Mouse (Mus musculus) urinary bladder, adult 18-20 months (tissue): ENCODE measurements around the gene Creld2.
A peak's percentile ranks its signal among the peaks of the same experiment; 100 is the strongest.

Source experiments
- DNase-seq, 2 experiments: peaks; one replicate each; pipeline ENCODE4 v3.0.0; 2022; ENCODE audit warnings: low spot score in 2 of 2, mixed read lengths in 2 of 2

Gene Creld2

DNA sequence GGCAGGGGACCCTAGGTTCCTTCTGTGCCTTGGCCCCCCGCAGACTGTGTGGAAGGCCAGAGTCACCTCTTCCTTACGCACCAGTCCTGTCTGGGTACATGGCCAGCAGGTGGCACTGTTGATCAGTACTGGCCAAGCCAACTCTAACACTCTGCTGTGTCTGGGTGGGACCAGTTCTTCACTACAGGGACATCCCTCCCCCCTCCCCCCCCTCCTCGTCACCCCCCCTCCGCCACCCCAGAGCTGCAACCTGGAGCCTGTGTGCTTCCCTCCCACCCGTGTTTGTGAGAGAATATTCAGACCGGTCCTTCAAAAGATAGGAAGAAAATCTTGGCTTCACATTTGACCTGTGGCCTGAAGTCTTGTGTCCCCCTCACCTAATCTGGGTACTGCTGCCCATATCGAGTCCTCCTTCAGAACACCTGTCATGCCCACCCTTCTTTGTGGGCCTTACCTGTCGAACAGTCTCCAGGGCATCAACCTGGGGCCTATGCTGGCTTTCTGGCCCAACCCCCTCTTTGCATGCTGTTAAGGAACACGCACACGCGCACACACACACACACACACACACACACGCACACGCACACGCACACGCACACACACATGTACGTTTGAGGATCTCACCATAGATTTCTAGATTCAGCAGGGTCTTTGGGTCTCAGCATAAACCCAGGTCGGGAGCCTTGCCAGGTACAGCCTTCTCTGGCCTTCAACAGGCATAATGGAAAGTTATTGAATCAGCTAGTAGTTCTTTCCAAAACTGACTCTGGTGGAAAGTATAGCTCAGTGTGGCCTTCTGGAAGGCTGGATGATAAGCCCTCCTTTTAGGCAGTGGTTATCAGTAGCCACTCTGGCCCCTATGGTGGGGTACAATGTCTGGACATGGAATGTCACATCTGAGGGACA is 9.6 kb downstream of the Creld2 start:
- DNase-seq = peak; percentile 79 to 91

DNA sequence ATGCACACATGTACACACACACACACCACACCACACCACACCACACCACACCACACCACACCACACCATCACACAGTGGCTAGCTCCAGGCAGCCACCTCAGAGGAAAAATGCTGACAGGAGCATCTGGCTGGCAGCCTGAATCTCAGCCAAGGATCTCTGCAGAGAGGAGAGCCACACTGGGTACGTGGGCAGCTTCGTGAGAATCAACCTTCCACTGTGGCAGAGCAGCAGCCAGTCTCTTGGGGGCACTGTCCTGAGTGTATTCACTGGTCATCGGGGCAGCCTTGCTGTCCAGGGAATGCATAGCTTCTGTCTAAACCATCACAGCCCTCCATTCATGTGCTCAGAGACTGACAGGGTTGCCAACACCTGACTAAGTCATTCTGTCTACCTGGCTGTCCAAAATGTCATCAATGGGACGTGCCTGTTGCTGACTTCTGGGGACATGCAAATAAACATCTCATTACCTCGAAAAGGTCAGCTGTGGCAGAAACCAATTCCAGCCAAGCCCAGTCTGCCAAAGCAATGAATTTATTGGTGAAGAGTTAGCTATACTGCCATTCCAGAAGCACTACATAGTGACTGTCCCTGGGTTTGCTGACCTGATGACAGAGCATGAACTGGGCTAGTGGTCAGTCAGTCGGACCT is 10.5 kb downstream of the Creld2 start:
- DNase-seq = no peak

DNA sequence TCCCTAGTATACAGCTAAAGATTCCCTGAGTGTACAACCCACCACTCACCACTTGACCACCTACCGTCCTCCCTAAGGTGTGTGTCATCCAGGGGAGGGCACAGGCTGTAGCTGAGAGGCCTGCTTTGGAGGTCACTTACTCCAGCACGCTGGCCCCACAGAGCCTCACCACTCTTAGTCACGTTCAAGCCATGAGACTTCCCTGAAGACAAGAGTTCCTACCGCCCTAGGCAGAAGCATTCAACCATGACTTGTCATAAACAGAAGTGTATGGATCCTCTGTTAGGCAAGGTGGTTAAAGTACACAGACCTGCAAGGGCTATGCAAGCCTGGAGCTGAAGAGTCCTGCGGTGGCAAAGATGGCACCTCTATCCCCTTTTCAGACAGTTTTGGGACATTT is 11.2 kb downstream of the Creld2 start:
- no peak for DNase-seq

DNA sequence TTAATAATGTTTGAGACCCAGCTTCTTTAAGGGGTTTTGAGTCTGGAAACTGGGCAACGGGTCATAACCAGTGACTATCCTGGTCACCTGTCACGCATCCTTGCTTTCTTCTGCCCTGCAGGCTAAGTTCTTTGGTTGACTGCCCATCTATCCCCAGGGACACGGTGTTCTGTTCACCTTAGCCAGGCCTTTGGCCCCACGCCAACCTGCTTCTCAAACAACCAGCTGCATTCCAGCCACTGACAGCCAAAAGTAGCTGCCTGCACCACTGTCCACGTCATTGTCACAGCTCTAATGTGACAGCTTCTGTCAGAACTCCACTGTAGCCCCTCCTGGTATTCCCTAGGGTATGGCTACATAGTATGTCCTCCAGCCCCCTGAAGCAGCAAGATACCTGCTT is 12.0 kb downstream of the Creld2 start:
- no peak for DNase-seq

DNA sequence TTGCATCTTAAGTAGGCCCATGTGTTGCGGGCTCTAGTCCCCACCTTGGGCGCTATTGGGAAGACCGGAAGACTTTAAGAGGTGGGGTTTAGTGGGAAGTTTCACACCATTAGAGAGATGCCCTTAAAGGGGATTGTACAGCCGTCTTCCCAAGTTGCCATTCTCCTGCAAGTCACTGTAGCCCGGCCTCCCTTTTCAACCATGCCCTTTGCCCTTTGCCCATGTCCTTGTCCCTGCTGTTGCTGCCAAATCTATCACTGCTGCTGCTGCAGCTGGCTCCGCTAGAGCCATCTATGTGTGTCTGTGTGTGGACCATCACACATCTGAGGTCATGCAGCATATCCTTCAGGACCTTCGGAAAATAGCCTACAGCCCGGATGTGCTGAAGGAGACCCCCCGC is 13.1 kb downstream of the Creld2 start:
- DNase-seq = no peak

DNA sequence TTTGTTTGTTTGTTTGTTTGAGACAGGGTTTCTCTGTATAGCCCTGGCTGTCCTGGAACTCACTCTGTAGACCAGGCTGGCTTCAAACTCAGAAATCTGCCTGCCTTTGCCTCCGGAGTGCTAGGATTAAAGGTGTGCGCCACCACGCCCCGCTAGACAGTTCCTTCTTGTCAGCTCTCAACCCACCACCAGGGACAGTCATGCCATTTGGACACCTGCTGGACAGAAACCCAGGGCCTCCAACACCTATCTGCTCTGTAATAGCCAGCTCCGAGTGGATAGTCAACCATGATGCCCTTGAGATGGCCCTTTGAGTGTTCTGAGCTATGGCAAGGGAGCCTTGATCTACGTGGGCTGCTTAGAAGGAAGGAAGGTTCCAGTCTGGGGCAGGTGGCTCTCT is 16.6 kb downstream of the Creld2 start:
- no peak for DNase-seq

DNA sequence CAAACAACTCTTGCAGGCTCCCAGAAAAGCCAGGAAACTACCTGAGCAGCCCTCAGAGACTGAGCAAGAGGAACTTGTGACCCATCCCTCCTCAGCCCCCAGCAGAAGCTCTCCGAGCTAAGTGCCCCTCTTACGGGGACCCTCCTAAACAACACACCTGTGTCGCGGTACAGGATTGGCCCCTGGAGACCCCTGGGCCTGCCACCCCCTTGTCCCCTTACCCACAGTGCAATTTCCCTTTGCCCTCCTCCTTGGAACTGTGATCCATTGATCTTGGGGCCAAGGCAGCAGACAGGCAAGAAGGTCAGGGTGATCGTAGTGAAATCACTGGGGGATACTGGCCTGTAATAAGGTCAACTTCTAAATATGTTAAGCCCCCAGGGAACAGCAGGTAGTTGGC is 17.1 kb downstream of the Creld2 start:
- no peak for DNase-seq

DNA sequence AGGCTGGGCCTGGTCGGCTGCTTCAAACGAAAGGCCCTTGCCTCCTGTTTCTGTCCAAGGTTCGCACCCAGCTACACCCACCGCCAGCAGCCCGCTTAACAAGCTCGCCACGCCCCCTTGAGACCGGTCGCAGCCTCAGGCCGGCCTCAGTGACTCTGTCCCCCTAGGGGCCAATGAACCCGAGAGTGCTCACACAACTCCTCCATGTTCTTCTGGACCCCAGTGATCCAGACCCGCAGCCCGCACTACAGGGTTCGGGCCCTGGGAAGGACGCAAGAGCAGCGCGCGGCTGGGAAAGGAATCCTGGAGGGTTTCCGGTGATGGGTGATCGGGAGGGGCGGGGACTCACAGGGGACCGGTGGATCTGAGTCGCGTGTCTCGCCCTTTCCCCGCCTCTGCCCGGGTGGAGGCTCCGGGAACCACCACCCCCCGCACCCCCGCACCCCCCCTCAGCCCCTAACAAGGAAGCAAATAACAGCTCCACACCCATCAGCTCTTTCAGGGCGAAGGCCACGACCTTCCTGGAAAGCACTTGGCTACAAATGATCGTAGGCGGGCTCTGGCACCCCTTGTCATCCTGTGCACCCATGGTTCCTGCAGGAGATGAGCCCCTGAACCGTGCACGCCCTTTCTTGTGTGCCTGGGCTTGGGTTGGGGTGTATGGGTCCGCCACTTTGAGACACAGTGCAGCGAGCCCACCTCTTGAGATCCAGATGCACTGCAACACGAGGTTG is 17.9 kb downstream of the Creld2 start:
- DNase-seq = peak; percentile 66 to 77

DNA sequence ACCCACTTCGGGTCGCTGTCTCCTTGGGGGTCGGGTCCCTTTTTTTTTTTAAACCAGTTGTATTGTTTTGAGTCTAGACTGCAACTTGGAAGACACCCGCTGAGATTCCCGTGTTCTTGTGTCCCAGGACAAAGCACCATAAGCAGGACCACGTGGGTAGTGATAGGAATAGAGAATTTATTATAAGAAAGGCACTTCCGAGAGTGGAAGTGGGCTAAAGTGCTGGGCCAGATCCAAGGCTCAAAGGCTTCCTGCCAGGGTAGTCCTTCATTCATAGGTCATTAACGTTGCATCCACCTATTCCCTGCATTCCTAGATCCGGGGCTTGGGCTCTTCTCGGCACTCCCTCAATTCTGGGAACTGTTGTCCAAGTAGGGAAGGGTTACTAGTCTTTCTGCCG is 18.5 kb downstream of the Creld2 start:
- DNase-seq = no peak

DNA sequence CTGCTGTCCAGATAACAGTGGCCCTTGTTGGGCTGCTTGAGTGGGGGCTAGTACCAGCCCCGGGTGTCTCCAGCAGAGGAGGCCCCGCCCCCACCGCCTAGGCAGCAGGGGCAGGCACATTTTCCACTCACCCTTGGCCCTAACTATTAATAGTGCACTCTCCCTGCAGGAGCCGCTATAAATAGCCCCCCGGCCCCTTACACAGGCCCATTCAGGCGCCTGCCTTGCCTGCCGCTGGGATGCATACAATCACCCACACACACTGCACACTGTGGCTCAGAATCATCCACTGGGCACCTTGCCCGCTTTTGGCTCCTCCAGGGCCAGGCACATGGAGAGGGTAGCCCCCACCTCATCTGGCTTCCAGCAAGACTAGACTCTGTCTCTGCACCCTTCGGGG is 19.8 kb downstream of the Creld2 start:
- no peak for DNase-seq

DNA sequence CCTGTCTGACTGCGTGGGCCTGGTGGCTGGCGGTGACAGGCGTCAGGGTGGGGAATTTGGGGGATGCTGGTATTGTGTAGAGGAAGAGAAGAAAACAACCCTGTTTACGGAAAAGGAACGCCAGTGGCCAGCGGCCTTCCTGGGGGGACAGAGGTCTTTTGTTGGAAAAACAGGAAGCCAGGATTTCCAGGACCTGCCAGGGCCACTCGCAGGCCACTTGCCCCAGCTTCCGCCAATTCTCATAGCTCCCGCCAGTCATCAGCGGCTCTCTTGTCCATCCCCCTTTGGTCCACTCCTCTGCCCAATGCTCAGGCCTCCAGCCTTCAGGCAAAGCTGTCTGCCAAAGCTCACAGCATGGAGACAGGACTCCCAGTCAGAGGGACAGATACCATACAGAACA is 20.7 kb downstream of the Creld2 start:
- no peak for DNase-seq

DNA sequence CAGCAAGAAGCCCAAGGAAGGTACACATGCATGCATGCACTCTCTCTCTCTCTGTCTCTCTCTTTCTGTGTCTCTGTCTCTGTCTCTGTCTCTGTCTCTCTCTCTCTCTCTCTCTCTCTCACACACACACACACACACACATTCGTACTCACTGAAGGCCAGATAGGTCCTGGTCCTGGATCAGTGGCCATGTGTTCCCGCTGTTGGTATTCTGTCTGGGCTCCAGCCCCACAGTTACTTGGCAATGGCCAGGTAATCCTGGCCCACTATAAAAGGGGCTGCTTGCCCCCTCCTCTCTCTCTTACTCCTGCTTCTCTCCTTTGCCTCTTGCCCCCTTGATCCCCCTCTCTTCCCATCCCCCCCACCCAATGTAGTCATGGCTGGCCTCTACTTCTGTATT is 21.7 kb downstream of the Creld2 start:
- no peak for DNase-seq

DNA sequence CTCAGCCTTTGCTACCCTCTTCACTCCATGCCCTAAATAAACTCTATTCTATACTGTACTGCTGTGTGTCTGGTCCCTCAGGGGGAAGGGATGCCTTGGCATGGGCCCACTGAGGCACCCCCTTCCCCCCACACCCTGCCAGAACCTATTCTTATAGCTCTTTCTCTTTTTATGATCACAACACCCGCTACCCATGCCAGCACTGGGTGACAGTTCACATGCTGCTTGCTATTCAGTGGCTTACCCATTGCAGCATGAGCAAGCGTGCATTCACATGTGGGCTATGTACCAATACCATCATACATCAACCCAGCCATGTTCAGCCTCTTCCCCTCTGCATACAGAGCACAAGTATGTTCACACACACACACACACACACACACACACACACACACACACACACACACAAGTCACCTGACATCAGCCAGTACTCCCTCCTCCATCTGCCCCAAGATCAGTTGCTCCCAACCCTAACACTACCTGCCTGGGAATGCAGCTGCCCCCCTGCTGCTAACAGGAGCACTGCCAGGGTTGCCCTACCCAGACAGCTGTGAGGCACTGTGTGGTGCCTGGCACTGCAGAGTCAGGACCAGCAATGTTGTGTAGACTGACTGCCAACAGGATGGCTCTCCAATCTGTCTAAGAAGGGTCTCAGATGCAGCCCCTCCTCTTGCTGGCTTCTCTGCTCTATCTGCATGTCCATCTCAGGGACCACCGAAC is 22.3 kb downstream of the Creld2 start:
- no peak for DNase-seq

DNA sequence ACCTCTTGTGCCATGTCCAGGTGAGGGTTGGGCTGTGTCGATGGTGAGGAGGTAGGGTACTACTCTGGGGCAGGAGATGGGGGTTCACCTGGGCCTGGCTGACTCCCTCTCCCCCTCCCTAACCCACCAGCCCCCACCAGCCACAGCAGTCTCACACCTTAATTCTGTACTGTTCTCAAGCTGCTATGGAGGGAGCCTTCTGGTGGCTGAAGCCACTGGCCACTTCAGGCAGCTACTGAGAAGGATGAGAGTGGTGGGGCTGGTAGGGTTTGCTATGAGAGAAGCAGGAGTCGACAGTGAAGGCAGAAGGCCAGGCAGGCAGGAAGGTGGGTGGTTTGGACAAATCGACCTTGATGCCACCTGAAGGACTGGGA is 22.8 kb downstream of the Creld2 start:
- DNase-seq = no peak

DNA sequence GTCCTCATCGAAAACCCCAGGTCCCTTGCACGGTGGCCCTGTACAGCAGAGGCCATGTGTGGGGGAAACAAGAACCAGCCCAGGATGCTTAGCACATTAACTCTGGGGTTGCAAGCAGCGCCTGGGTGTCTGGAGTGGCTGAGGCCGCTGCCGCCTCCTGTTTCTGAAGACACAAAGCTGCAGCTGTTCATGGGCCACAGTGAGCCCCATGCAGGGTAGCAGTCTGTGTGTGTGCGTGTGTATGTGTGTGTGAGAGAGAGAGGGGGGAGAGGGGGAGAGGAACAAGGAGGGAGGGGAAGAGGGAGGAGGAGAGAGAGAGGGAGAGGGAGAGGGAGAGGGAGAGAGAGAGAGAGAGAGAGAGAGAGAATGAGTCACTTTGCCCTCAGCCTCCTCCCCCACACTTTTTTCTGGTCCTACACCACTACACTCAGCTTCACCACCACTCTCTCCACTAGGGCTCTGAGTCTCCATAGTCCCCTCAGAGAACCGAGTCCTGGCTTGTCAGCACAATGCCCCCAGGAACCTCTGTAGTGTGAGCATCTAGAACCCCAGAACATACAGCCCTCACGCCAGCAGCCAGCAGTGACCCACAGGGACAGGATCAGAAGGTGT is 24.1 kb downstream of the Creld2 start:
- DNase-seq = no peak

DNA sequence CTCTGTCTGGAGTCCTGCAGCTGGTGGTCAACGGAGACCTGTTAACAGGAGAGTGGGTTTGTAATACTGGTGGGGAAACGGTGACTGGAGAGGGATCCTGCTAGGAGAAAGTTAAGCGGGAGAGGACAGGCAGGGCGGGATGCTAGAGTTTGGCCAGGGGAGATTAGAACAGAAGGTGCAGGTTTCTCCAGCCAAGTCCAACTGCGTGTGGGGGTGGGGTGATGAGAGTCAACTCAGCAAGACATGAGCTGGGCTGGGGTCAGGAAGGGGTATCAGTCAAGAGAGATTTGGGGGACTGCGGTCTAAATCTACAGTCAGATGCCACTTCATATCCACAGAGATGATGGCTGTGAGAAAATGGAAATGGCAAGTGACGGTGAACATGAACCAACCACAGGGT is 25.5 kb downstream of the Creld2 start:
- DNase-seq = no peak

DNA sequence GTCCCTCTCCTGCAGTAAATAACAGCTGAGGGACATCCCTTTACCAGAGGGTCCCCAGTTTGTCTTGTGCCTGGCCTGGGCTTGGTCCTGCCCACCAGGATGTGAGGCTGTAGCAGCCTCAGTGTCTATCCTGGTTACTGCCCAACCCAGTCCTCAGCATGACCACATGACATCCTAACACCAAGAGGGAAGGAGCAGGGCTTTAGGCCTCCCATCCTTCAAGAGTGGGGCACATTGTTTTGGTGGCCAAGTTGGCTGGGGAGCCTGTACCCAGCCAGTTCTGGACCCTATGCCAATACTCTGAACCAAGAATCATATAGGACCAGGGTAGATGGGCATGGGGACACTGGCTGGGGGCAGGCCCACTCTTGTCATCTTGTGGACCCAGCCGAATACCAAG is 29.2 kb downstream of the Creld2 start:
- DNase-seq = no peak

DNA sequence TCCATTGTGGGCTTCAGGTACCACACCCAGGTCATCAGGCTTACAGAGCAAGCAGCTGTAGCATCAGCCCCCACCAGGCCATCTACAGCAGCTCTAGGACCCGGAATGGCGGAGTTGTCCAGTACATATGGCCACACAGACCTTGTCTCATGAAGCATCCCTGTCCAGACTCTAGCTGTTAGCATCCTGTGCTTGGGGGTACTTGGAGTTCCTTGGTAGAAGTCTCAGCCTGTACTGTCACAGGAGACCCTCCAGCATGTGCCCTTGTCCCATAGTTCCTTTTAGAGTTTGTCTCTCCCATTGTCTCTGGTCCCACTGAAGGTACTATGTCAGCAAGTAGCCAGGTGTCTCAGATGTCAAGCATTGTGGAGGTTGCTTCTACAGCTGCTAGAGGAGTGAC is 30.2 kb downstream of the Creld2 start:
- no peak for DNase-seq

DNA sequence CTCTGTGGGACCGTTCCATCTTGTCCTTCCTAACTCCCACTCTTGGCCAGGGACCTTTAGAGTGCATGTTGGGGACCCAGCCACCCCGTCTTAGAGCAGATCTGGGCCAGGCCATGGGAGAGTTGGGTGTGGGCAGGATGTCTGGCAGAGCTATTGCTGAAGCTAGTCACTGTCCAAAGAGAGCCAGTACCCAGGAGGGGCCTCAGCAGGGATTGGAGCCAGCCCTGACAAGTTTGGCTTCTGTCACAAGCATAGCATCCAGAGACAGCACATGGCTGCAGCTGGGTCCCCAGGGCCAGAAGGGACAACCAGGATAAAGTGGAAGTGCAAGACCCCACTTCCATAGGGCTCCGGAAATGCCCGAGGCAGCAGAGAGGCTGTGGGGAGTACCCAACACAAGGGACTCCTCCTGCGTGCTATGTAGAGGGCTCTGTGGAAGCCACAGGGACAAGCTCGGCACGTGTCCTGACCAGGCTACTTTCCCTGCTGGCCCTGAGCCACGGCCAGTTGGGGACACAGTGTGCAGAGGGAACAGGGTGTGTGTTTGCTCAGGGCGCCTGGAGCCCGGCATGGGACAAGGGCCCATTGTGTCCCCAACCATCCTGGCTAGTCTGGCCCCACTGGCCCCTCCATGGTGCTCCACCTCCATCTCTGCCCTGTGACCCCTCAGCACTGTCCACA is 30.8 kb downstream of the Creld2 start:
- peak; percentile 83 to 90 for DNase-seq

DNA sequence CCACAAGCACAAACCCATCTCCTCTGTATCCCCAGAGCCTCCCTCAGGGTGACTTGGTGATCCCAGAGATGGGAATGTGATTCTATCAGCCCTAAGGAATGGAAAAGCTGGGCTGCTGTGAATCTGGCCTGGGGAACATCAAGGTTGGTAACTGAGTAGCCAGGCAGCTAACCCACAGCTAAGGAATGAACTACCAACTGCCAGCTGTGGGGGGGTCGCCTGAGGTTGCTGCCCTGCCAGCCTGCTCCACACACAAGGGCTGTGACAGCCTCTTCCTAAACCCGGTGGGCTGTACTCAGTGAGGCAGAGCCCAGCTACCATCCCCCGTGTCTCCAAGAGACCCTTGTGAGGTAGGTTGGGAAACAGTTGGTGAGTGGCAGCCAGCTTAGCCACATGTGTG is 31.6 kb downstream of the Creld2 start:
- no peak for DNase-seq

DNA sequence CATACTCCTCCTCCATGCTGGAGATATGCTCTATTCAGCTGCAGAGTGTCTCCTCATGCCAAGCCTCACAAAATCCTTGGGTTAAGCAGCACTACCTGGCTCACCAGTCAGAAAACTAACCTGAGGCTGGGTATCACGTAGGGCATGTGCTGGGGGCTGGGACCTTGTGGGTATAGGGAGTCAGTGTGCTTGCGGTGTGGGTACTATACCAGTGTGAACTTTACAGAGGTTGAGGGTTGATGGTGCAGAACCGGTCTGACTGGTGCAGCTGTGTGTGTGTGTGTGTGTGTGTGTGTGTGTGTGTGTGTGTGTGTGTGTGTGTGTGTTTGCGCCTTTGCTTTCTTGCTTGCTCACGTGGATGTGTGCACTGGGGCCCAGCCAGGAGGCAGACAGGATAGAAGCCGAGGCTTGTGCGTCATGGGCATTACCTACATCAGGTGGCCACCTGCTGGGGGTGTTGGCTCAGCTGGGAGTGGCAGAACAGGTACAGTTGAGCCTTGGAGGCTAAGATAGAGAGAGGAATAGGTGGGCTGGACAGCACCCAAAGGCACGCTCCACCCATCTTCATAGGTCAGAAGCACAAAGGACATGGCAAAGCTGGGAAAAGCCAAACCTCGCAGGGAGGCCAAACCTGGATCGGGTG is 32.2 kb downstream of the Creld2 start:
- peak; percentile 75 to 85 for DNase-seq
